Mouse (Mus musculus) intestine, embryonic 16.5 days (tissue): ENCODE data around the gene E130114P18Rik. TPM values are rescaled to one million over a fixed set of nuclear protein-coding genes. Genes with fewer than 3 reads are reported as not detected.

Source experiments
- ATAC-seq: fragments of 200-750 bp; cut with Nextera tagmentation; 2 replicates; pipeline ENCODE4 v1.8.0; 2017; ENCODE audit warnings: moderate TSS enrichment, moderate library complexity
- H3K27ac ChIP-seq: fragments of 300-500 bp; sonication (generic); 2 replicates; pipeline ENCODE4 v1.5.1; 2014; ENCODE audit warnings: mild to moderate bottlenecking, low read length
- H3K27me3 ChIP-seq: fragments of 300-500 bp; sonication (generic); replicated peaks from 2 replicates; pipeline ENCODE4 v1.6.1; 2014; ENCODE audit warnings: low read length, control low read depth, mixed read lengths; ENCODE audit not compliant: control insufficient read depth, insufficient read depth
- H3K36me3 ChIP-seq: fragments of 300-500 bp; sonication (generic); 2 replicates; pipeline ENCODE4 v1.6.1; 2014; ENCODE audit warnings: low read length, control low read depth; ENCODE audit not compliant: control insufficient read depth, insufficient read depth
- H3K4me1 ChIP-seq: fragments of 300-500 bp; sonication (generic); 2 replicates; pipeline ENCODE4 v1.6.1; 2014; ENCODE audit warnings: low read length, control low read depth, mixed read lengths; ENCODE audit not compliant: control insufficient read depth, insufficient read depth
- H3K4me2 ChIP-seq: fragments of 300-500 bp; sonication (generic); 2 replicates; pipeline ENCODE4 v1.6.1; 2014; ENCODE audit warnings: low read depth, low read length, control low read depth
- H3K4me3 ChIP-seq: fragments of 300-500 bp; sonication (generic); 2 replicates; pipeline ENCODE4 v1.5.1; 2014; ENCODE audit warnings: mild to moderate bottlenecking, low read length
- H3K9ac ChIP-seq: fragments of 300-500 bp; sonication (generic); 2 replicates; pipeline ENCODE4 v1.6.1; 2014; ENCODE audit warnings: low read depth, low read length
- H3K9me3 ChIP-seq: fragments of 300-500 bp; sonication (generic); 2 replicates; pipeline ENCODE4 v1.6.1; 2016; ENCODE audit warnings: low read length, control low read depth; ENCODE audit not compliant: control insufficient read depth
- WGBS: fragments of 180-500 bp; shearing (Covaris S2); extraction: QIAGEN DNeasy Blood & Tissue Kit; methylation state at CpG from one replicate; pipeline ENCODE4 v1.1.7; 2014; 5-methylcytosine and 5-hydroxymethylcytosine counted together
- polyA plus RNA-seq: library from polyadenylated mRNA; unstranded; fragments of >200 nt; fragmentation: Nextera tagmentation; extraction: Ambion mirVana; gene quantifications from 2 replicates; pipeline ENCODE4 v1.2.1, GENCODE M21; 2015

The E130114P18Rik gene
- polyA plus RNA-seq, 1 experiment from 2014 or later: 2.6 TPM

DNA sequence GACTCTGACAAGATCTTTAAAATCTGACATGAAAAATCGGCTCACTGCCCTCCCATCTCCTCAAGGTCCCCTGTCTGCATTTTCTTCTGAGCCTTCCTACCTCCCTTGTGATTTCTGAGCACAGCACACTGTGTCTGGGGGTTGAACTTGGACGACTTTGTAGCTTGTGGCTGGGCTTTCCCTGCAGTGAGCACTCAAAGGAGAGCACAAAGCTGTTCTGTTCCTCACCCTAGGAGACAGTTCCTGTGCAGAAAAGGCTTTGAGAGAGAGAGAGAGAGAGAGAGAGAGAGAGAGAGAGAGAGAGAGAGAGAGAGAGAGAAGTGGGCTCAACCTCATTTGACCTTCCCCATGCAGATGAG lies 101.3 kb downstream of the E130114P18Rik start:
- Histone ChIP-seq H3K4me1 (no peaks in the 10 kb centered on the region), H3K9ac (no peak overlapping the region), H3K27me3 (no peaks in the 10 kb centered on the region), H3K4me3 (no peak overlapping the region), H3K9me3 (no peaks in the 10 kb centered on the region), H3K4me2 (no peak overlapping the region), H3K36me3 (no peaks in the 10 kb centered on the region), H3K27ac (no peak overlapping the region)
- no peak for ATAC-seq
- WGBS: 39% methylated on average over 2 of the region's 2 CpGs

DNA sequence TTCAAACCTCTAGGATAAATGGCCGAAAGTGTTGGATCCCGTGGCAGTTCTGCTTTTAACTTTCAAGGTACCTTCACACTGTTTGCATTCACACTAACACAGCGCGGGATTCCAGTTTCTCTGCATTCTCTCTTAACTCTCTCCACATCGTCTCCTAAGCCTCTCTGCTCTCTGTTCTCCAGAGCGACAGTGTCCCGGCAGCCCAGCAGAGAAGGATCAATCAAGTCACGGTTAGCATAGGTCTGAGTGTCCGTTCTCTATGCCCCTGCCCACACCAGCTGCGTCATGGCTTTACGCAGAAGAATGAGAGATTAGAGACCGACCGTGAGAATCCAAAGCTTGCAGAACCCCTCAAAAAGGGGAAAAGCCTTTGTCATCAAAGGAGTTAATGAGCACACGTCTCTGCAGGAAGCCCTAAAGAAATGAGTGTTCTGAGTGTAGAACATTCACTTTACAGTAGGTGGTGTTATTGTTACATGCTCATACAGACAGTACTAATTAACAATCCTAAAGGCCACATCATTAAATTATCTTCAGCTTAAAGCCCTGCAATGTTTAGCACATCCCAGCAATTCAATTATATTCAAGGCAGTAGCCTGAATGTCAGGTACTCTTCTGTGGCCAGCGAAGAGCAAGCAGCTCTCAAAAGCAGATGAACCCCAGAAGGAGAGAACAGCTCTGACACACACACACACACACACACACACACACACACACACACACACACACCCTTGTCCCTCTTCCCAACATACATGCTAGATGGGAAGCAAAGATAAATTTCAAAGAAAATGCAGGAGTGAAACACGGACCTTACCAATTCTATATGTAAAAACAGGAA lies 101.9 kb downstream of the E130114P18Rik start:
- no peak overlapping the region for H3K9ac ChIP-seq
- H3K4me3 ChIP-seq: no peak overlapping the region
- H3K27ac ChIP-seq: no peak overlapping the region
- no peaks in the 10 kb centered on the region for H3K36me3 ChIP-seq
- WGBS: 42% methylated on average over 16 of the region's 16 CpGs
- no peak for ATAC-seq
- no peaks in the 10 kb centered on the region for H3K27me3 ChIP-seq
- no peak overlapping the region for H3K4me2 ChIP-seq
- H3K4me1 ChIP-seq: no peaks in the 10 kb centered on the region
- H3K9me3 ChIP-seq: no peaks in the 10 kb centered on the region

DNA sequence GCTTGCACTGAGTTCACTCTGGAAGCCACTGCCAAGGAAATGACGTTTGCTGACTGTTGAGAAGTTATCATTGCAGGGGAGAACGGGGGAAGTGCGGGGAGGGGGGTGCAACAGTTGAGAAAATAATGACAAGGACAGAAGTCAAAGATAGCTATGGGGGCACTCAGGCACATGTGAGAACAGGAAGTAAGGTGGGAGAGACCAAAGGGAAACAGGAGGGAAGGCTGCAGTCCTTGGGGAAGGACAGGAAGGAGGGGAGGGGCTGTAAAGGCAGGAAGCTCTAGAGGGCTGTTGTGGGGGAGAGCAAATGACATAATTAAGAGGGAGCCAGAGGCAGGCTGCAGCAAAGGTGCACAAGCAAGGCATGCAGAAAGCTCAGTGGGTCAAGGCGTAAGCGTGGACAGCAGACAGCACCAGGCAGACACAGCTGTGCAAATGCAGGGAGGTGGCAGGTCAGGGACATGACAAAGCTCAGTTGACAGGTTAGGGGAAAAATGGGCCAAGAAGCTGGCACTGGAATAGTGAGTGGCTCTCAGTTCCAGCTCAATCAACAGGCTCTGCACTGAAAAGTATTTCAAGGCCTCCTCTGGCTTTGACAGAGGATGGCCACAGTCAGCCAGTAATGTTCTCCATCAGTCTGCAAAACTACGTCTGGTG lies 103.9 kb downstream of the E130114P18Rik start:
- WGBS: 54% methylated on average over 6 of the region's 6 CpGs
- Histone ChIP-seq H3K27ac (no peak overlapping the region), H3K36me3 (no peaks in the 10 kb centered on the region), H3K27me3 (no peaks in the 10 kb centered on the region), H3K4me3 (no peak overlapping the region), H3K9me3 (no peaks in the 10 kb centered on the region), H3K9ac (no peak overlapping the region), H3K4me1 (no peaks in the 10 kb centered on the region), H3K4me2 (no peak overlapping the region)
- no peak; the same call in 1 of the 2 replicates for ATAC-seq

DNA sequence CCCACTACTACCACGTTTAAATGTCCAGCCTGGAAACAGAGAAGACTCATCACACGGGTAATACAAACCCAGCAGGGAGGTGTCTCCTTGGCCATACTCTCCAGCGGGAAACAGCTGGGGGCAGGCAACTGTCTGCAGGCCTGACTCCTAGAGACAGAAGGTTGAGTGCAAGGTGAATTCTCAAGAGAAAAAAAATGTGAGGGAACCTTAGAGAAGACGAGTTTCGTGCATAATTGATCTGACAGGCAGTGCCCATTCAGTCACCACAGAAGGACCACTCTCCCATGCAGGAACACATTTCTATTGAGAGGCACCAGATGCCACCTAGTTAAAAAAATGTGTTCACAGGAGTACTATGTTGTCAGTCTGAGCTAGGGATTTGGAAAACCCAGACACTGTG lies 105.4 kb downstream of the E130114P18Rik start:
- no peak overlapping the region for H3K9ac ChIP-seq
- H3K9me3 ChIP-seq: no peaks in the 10 kb centered on the region
- H3K4me2 ChIP-seq: no peak overlapping the region
- ATAC-seq: no peak
- H3K4me3 ChIP-seq: no peak overlapping the region
- H3K36me3 ChIP-seq: no peaks in the 10 kb centered on the region
- no peaks in the 10 kb centered on the region for H3K27me3 ChIP-seq
- H3K4me1 ChIP-seq: no peaks in the 10 kb centered on the region
- WGBS: 57% methylated on average over 5 of the region's 5 CpGs
- no peak overlapping the region for H3K27ac ChIP-seq

DNA sequence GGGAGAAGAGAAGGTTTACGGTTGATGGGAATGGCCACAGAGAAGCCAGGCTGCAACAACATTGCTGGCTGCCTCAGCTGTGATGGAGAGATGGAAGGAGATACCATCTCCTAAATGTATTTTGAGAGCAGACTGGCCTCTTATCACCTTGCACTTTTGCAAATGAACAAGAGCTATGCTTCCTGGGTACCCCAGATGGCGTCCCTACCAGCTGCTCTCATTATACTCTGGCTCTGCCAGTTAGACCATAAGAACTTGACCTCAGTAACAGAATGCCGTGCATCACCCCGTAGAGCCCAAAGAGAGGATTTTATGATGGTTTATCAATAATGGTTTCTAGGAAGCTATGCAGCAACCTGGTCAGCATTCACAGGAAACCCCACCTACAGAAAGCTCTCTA lies 106.0 kb downstream of the E130114P18Rik start:
- H3K4me3 ChIP-seq: no peak overlapping the region
- no peak overlapping the region for H3K9ac ChIP-seq
- WGBS: 74% methylated on average over 4 of the region's 4 CpGs
- no peak for ATAC-seq
- no peaks in the 10 kb centered on the region for H3K36me3 ChIP-seq
- no peaks in the 10 kb centered on the region for H3K4me1 ChIP-seq
- H3K27ac ChIP-seq: no peak overlapping the region
- H3K4me2 ChIP-seq: no peak overlapping the region
- no peaks in the 10 kb centered on the region for H3K27me3 ChIP-seq
- no peaks in the 10 kb centered on the region for H3K9me3 ChIP-seq

DNA sequence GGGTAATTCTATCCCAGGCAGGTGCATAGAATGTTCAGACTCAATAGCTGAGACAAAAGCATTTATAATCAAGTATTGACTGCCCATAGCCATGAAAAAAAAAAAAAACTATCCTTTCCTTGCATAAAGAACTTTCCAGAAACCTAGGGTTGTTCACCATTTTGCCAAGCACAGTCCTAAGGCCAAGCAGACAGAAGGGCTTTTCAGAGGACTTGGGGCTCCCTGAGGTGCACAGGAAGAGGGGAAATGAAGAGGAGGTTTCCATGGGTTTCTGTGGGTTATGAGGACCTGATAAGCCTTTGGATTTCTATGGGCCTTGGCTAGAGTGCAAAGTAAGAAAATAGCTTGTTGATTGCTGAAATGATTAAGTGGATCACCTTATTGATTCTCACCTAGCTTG lies 107.5 kb downstream of the E130114P18Rik start:
- no peaks in the 10 kb centered on the region for H3K27me3 ChIP-seq
- ATAC-seq: no peak
- H3K4me2 ChIP-seq: no peak overlapping the region
- no peak overlapping the region for H3K27ac ChIP-seq
- no peak overlapping the region for H3K4me3 ChIP-seq
- H3K9ac ChIP-seq: no peak overlapping the region
- H3K4me1 ChIP-seq: no peaks in the 10 kb centered on the region
- H3K9me3 ChIP-seq: no peaks in the 10 kb centered on the region
- H3K36me3 ChIP-seq: no peaks in the 10 kb centered on the region

DNA sequence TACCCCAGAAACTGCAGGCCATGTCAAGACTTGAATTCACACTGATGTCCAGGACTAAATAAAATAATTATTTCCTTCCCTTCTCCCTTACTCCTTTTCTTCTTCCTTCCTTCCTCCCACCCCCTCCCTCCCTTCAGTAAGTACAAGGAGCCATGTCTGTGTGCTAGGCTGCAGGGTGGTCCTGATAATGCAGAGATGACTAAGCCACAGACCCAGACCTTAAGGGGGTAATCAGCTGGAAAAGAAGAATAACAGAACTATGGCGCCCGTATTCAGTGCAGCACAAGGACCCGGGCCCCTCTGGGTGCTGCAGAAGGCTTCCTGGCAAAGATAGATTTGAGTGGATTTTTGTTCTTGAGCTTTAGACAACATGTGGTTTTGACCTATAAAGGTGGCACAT lies 108.1 kb downstream of the E130114P18Rik start:
- no peak for ATAC-seq
- Histone ChIP-seq H3K36me3 (no peaks in the 10 kb centered on the region), H3K9me3 (no peaks in the 10 kb centered on the region), H3K4me1 (no peaks in the 10 kb centered on the region), H3K4me2 (no peak overlapping the region), H3K4me3 (no peak overlapping the region), H3K27ac (no peak overlapping the region), H3K9ac (no peak overlapping the region), H3K27me3 (no peaks in the 10 kb centered on the region)
- WGBS: 73% methylated on average over 3 of the region's 3 CpGs

DNA sequence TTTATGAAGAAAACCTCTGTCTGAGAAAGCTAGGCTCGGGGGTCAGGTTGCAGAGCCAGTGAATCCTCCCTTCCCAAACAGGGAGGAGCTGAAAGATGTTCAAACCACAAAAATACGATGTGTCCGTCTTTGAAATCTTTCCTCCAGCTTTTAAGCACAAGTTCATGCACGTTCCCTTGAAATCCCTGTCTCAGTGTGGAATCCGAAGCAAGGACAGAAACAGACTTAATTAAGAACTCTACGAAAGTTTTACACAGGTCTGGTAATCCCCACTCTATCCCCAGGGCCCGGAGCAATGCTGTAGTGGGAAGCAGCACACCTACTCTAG lies 112.5 kb downstream of the E130114P18Rik start:
- H3K4me3 ChIP-seq: no peak overlapping the region
- no peaks in the 10 kb centered on the region for H3K9me3 ChIP-seq
- no peaks in the 10 kb centered on the region for H3K4me1 ChIP-seq
- H3K27ac ChIP-seq: no peak overlapping the region
- WGBS: 76% methylated on average over 7 of the region's 7 CpGs
- no peaks in the 10 kb centered on the region for H3K27me3 ChIP-seq
- ATAC-seq: no peak
- H3K9ac ChIP-seq: no peak overlapping the region
- no peaks in the 10 kb centered on the region for H3K36me3 ChIP-seq
- no peak overlapping the region for H3K4me2 ChIP-seq

DNA sequence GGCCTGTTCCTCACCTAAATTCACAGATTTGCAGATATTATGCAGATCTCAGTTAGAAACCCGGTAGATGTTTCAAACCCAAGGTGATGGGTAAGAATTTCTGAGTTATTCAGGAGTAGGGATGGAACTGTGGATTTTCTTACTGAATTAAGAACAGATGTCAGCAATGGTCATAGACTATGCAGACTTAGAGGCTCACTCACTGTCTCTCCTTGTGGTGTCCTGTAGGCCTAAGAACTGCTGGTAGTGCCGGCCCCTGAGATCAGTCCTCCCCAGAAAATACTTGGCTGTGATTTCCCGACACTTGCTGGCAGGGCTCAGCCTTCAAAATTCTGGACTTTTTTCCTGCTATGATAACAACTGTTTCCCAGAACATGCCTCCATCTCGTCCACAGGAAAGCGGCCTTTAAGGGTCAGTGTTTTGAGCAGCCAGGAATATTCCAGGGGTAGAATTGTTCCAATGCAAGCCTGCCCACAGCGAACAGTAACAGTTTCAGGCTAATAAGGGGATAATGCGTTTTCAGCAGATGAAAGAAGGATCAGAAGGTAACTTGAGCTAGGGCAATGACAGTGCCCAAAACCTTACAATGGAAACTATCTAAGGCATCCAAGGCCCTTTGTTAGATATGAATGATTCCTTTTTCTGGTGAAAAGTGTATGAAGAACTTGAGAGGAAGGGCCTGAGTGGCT lies 113.0 kb downstream of the E130114P18Rik start:
- H3K4me1 ChIP-seq: no peaks in the 10 kb centered on the region
- no peaks in the 10 kb centered on the region for H3K36me3 ChIP-seq
- WGBS: 75% methylated on average over 7 of the region's 7 CpGs
- no peak overlapping the region for H3K4me2 ChIP-seq
- ATAC-seq: no peak
- H3K9me3 ChIP-seq: no peaks in the 10 kb centered on the region
- H3K9ac ChIP-seq: no peak overlapping the region
- no peak overlapping the region for H3K4me3 ChIP-seq
- H3K27me3 ChIP-seq: no peaks in the 10 kb centered on the region
- H3K27ac ChIP-seq: no peak overlapping the region
